10 mouse cellular contexts compared by ENCODE assay signal in the genomic region with DNA sequence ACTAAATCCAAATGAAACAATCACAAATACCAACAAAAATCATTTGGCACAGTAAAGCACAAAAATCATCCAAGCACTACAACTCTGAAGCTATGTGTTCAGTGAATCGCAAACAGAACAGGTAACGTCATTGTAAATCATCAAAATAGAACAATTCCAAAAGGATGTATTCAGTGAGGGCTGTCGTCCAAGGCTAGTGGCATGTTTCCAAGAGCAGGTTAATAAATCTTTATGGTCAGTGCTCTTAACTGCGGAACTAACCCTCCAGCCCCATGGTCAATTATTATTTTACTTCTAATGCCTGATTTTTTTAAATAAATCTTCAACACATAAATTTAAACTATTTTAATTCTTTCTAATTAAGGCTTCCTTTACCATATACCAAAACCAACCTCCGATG. TPM values are rescaled to one million over a fixed set of nuclear protein-coding genes. Genes with fewer than 3 reads are reported as not detected.
A peak's percentile ranks its signal among the peaks of the same experiment; 100 is the strongest.
DNase-seq lines count a peak whose midpoint lies in the region; ATAC-seq and TF ChIP-seq lines count a peak whose summit lies in the region.
"Not testable (repeated sequence)": the region's sequence is repeated elsewhere in the genome, so short reads cannot be mapped to it uniquely, and the experiment has no call there.
"Had no signal": no experiment of that assay in that cellular context is flagged by ENCODE, and none has a peak within 500 bp of the region (broad histone marks: within the 10 kb centered on the region; RNA-seq: fewer than 3 reads in every experiment).

No protein-coding gene starts in this region.

- H3K4me3 ChIP-seq in kidney, embryonic 15.5 days (replicated peaks); kidney, postnatal 0 days (replicated peaks; ENCODE audit: low read depth, low read length); limb, embryonic 14.5 days (replicated peaks; ENCODE audit: low read length); lung, embryonic 14.5 days (ENCODE audit: low read depth, low read length): not testable (repeated sequence)

- ATAC-seq in kidney, embryonic 15.5 days (replicated peaks; ENCODE audit: low FRiP score); kidney, postnatal 0 days (replicated peaks; ENCODE audit: low FRiP score, low read depth); limb, embryonic 14.5 days (ENCODE audit: low FRiP score, low read depth); lung, embryonic 14.5 days (ENCODE audit: insufficient read depth): not testable (repeated sequence)

- not testable (repeated sequence) for TF ChIP-seq POLR2A in limb, embryonic 14.5 days (IDR thresholded peaks at IDR 0.05; ENCODE audit: borderline replicate concordance, extremely low read depth, insufficient read depth, insufficient read length)

- not testable (repeated sequence) for TF ChIP-seq CTCF in kidney, postnatal 0 days (IDR thresholded peaks at IDR 0.05; ENCODE audit: low read depth); lung, embryonic 14.5 days (IDR thresholded peaks at IDR 0.05; ENCODE audit: low read depth)

- 36% methylated on average over 5 of the region's 5 CpGs for WGBS in kidney, embryonic 15.5 days
- WGBS in kidney, postnatal 0 days, result 28% methylated on average over 5 of the region's 5 CpGs
- WGBS in limb, embryonic 14.5 days, result 49% methylated on average over 5 of the region's 5 CpGs
- WGBS in lung, embryonic 14.5 days, result 59% methylated on average over 5 of the region's 5 CpGs

- not testable (repeated sequence) for H3K36me3 ChIP-seq in kidney, embryonic 15.5 days; kidney, postnatal 0 days (ENCODE audit: insufficient read depth, low read length); limb, embryonic 14.5 days (ENCODE audit: control insufficient read depth, insufficient read depth, low read length); lung, embryonic 14.5 days (ENCODE audit: insufficient read depth)

- peak overlapping the region; percentile 58 for H3K27ac ChIP-seq in kidney, embryonic 15.5 days
- H3K27ac ChIP-seq in kidney, postnatal 0 days; limb, embryonic 14.5 days (replicated peaks; ENCODE audit: low read depth, low read length); lung, embryonic 14.5 days (ENCODE audit: low read depth): not testable (repeated sequence)

- H3K9ac ChIP-seq in kidney, embryonic 15.5 days; kidney, postnatal 0 days (ENCODE audit: low read depth, low read length); limb, embryonic 14.5 days (ENCODE audit: low read depth, low read length, severe bottlenecking); lung, embryonic 14.5 days: not testable (repeated sequence)

- H3K9me3 ChIP-seq in kidney, embryonic 15.5 days (replicated peaks); kidney, postnatal 0 days (replicated peaks; ENCODE audit: low read length); limb, embryonic 14.5 days (ENCODE audit: control insufficient read depth, low read length); lung, embryonic 14.5 days (ENCODE audit: low read depth, low read length): not testable (repeated sequence)

- not testable (repeated sequence) for H3K27me3 ChIP-seq in kidney, embryonic 15.5 days; kidney, postnatal 0 days (ENCODE audit: insufficient read depth, low read length); limb, embryonic 14.5 days (ENCODE audit: control insufficient read depth, insufficient read depth, low read length); lung, embryonic 14.5 days (ENCODE audit: insufficient read depth, low read length)

- DNase-seq in kidney, adult 18-20 months, result peak; percentile 36
- DNase-seq in kidney, adult 8-10 months, result peak; percentile 34 to 40
- peak; percentile 55 for DNase-seq in kidney, postnatal 0 days (ENCODE audit: low spot score)
- peak; percentile 65 for DNase-seq in kidney, postnatal 14 days
- DNase-seq in limb, embryonic 14.5 days (ENCODE audit: low spot score), result peak; percentile 47
- peak; percentile 25 for DNase-seq in lung, embryonic 14.5 days

- H3K4me1 ChIP-seq in kidney, embryonic 15.5 days, result peaks cover 59% of the 10 kb centered on the region
- H3K4me1 ChIP-seq in kidney, postnatal 0 days (replicated peaks; ENCODE audit: insufficient read depth, low read length), result peaks cover 25% of the 10 kb centered on the region
- not testable (repeated sequence) for H3K4me1 ChIP-seq in limb, embryonic 14.5 days (ENCODE audit: control insufficient read depth, insufficient read depth, low read length); lung, embryonic 14.5 days (ENCODE audit: insufficient read depth)

- not testable (repeated sequence) for H3K4me2 ChIP-seq in kidney, embryonic 15.5 days; kidney, postnatal 0 days (ENCODE audit: low read length); limb, embryonic 14.5 days (replicated peaks; ENCODE audit: low read depth, low read length, severe bottlenecking); lung, embryonic 14.5 days

RNA-seq across cellular contexts. Expression of a gene that starts 11.1 kb away (rescaled TPM):
- 53.9 and 64.8 TPM in 2 replicates for polyA plus RNA-seq in kidney, embryonic 15.5 days (2015; fragmentation: Nextera tagmentation; extraction: Ambion mirVana)
- polyA plus RNA-seq in kidney, postnatal 0 days (2015; fragmentation: Nextera tagmentation; extraction: Ambion mirVana), result 64.6 and 68.5 TPM in 2 replicates
- polyA plus RNA-seq in limb, embryonic 14.5 days (2012; rRNA removed), result 136 and 196 TPM in 2 replicates
- polyA plus RNA-seq in limb, embryonic 14.5 days (2014; fragmentation: Nextera tagmentation; extraction: Ambion mirVana), result 74.5 and 76.0 TPM in 2 replicates
- polyA plus RNA-seq in lung, embryonic 14.5 days (2014; fragmentation: Nextera tagmentation; extraction: Ambion mirVana), result 56.0 and 58.8 TPM in 2 replicates

RNA-seq across cellular contexts. Expression of a gene that starts 28.2 kb away (rescaled TPM):
- polyA plus RNA-seq in kidney, embryonic 15.5 days (2015; fragmentation: Nextera tagmentation; extraction: Ambion mirVana), result 4.6 and 6.5 TPM in 2 replicates
- 3.3 and 4.0 TPM in 2 replicates for polyA plus RNA-seq in kidney, postnatal 0 days (2015; fragmentation: Nextera tagmentation; extraction: Ambion mirVana)
- polyA plus RNA-seq in limb, embryonic 14.5 days (2012; rRNA removed), result 2.5 and 3.1 TPM in 2 replicates
- 2.1 and 2.7 TPM in 2 replicates for polyA plus RNA-seq in limb, embryonic 14.5 days (2014; fragmentation: Nextera tagmentation; extraction: Ambion mirVana)
- polyA plus RNA-seq in lung, embryonic 14.5 days (2014; fragmentation: Nextera tagmentation; extraction: Ambion mirVana), result 1.7 and 1.9 TPM in 2 replicates

RNA-seq across cellular contexts. Expression of a gene that starts 28.3 kb away (rescaled TPM):
- polyA plus RNA-seq in kidney, embryonic 15.5 days (2015; fragmentation: Nextera tagmentation; extraction: Ambion mirVana), result 12.8 and 15.0 TPM in 2 replicates
- polyA plus RNA-seq in kidney, postnatal 0 days (2015; fragmentation: Nextera tagmentation; extraction: Ambion mirVana), result 9.2 and 9.5 TPM in 2 replicates
- polyA plus RNA-seq in limb, embryonic 14.5 days (2012; rRNA removed), result 29.2 and 34.4 TPM in 2 replicates
- polyA plus RNA-seq in limb, embryonic 14.5 days (2014; fragmentation: Nextera tagmentation; extraction: Ambion mirVana), result 16.3 and 16.7 TPM in 2 replicates
- polyA plus RNA-seq in lung, embryonic 14.5 days (2014; fragmentation: Nextera tagmentation; extraction: Ambion mirVana), result 17.1 and 17.5 TPM in 2 replicates

RNA-seq across cellular contexts. Expression of a gene that starts 43.3 kb away (rescaled TPM):
- 383 and 393 TPM in 2 replicates for polyA plus RNA-seq in kidney, embryonic 15.5 days (2015; fragmentation: Nextera tagmentation; extraction: Ambion mirVana)
- 260 and 285 TPM in 2 replicates for polyA plus RNA-seq in kidney, postnatal 0 days (2015; fragmentation: Nextera tagmentation; extraction: Ambion mirVana)
- polyA plus RNA-seq in limb, embryonic 14.5 days (2012; rRNA removed), result 206 and 228 TPM in 2 replicates
- 339 and 342 TPM in 2 replicates for polyA plus RNA-seq in limb, embryonic 14.5 days (2014; fragmentation: Nextera tagmentation; extraction: Ambion mirVana)
- polyA plus RNA-seq in lung, embryonic 14.5 days (2014; fragmentation: Nextera tagmentation; extraction: Ambion mirVana), result 419 and 428 TPM in 2 replicates

RNA-seq across cellular contexts. Expression of a gene that starts 51.0 kb away (rescaled TPM):
- 0.23 and 0.46 TPM in 2 replicates for polyA plus RNA-seq in kidney, embryonic 15.5 days (2015; fragmentation: Nextera tagmentation; extraction: Ambion mirVana)
- 0.99 and 1.2 TPM in 2 replicates for polyA plus RNA-seq in kidney, postnatal 0 days (2015; fragmentation: Nextera tagmentation; extraction: Ambion mirVana)
- polyA plus RNA-seq in limb, embryonic 14.5 days (2012; rRNA removed), result 1.7 and 2.0 TPM in 2 replicates
- 1.7 and 1.9 TPM in 2 replicates for polyA plus RNA-seq in limb, embryonic 14.5 days (2014; fragmentation: Nextera tagmentation; extraction: Ambion mirVana)
- not detected in 2 replicates for polyA plus RNA-seq in lung, embryonic 14.5 days (2014; fragmentation: Nextera tagmentation; extraction: Ambion mirVana)
- polyA plus RNA-seq: C2C12; forebrain, embryonic 11.5 days; forebrain, embryonic 13.5 days had no signal
